Mouse (Mus musculus): Measurements from ENCODE around the gene 4930404N11Rik. TPM values are rescaled to one million over a fixed set of nuclear protein-coding genes. Genes with fewer than 3 reads are reported as not detected.

The 4930404N11Rik gene
- polyA plus RNA-seq, 1 experiment, result 3.2 TPM

- TF ChIP-seq GATA1 (IDR thresholded peaks at IDR 0.05; ENCODE audit: low read length) (no peak), TAL1 (IDR thresholded peaks at IDR 0.05; ENCODE audit: low read length) (no peak)
- Histone ChIP-seq H3K27me3 (ENCODE audit: control insufficient read depth) (peaks cover 18% of the 10 kb centered on the region), H3K4me3 (replicated peaks) (no peak overlapping the region), H3K9me3 (ENCODE audit: control insufficient read depth, low read length) (0 out of 2 replicates have a peak, but pooled peaks cover under 1% of the 10 kb centered on the region), H3K4me1 (ENCODE audit: control insufficient read depth) (peaks cover 22% of the 10 kb centered on the region), H3K36me3 (ENCODE audit: control insufficient read depth) (peaks cover 21% of the 10 kb centered on the region)
Measured at GRCm38 (mm10) chr10:81332277-81332676, 33.3 kb downstream of the 4930404N11Rik start.

DNA sequence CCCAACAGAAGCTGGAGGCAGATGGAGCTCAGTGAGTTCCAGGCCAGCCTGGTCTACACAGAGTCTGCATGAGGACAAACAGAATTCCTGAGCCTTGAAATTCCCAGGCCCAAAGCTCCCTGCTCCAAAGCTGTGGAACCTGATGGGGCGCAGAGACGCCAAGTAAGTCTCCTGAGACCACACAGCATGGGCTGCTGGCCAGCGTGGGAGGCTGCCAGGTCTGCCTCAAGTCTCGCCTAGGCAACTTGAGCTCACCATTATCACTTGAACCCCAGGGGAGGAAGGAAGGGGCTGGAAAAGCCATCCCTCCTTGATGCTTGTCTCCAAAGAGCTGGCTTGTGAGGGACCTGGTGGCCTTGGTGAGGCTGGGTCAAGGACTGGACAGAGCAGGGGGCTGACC, 35.6 kb downstream of the 4930404N11Rik start:
- H3K4me1 ChIP-seq (ENCODE audit: control insufficient read depth), result peaks cover 30% of the 10 kb centered on the region
- H3K4me3 ChIP-seq (replicated peaks), result no peak overlapping the region
- TF ChIP-seq GATA1 (IDR thresholded peaks at IDR 0.05; ENCODE audit: low read length) (no peak), TAL1 (IDR thresholded peaks at IDR 0.05; ENCODE audit: low read length) (no peak)
- peaks cover 44% of the 10 kb centered on the region for H3K36me3 ChIP-seq (ENCODE audit: control insufficient read depth)
- peaks cover 16% of the 10 kb centered on the region for H3K27me3 ChIP-seq (ENCODE audit: control insufficient read depth)
- H3K9me3 ChIP-seq (ENCODE audit: control insufficient read depth, low read length), result no peaks in the 10 kb centered on the region

DNA sequence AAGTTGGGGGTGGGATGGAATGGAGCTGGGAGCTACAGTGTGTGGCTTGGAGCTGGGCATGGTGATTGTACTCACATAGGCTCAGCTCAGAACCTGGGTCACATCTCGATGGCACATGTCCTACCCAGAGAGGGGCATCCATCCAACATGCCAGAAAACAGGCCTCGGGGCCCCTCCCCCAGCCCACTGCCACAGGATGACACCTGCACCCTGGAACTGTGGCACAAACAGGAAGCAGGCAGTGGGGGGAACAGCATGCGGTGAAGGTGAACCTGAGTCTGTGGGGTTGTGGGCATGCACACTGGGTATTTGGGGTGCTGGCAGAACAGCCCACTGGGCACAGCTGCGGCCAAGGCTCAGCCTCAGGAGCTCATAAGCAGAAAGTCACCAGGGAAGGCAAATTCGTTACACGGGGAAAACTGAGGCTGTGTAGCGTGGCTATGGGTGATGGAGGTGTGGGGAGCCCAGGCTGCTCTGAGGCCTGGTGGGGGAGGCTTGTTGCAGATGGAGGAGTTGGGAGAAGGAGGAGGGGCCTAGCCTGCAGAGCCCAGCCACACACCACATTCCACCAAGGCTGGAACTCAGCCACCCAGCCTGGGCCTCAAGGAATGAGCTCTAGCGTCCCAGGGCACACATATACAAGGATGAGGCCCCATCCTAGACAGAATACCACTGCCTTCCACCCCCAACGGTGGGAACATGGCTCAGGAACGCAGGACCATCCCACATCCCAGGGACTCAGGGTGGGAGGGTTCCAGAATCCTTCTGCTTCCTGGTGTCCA, 36.2 kb downstream of the 4930404N11Rik start:
- Histone ChIP-seq H3K4me1 (ENCODE audit: control insufficient read depth) (peaks cover 30% of the 10 kb centered on the region), H3K27me3 (ENCODE audit: control insufficient read depth) (peaks cover 16% of the 10 kb centered on the region), H3K9me3 (ENCODE audit: control insufficient read depth, low read length) (no peaks in the 10 kb centered on the region), H3K4me3 (replicated peaks) (no peak overlapping the region), H3K36me3 (ENCODE audit: control insufficient read depth) (peaks cover 50% of the 10 kb centered on the region)
- TF ChIP-seq TAL1 (IDR thresholded peaks at IDR 0.05; ENCODE audit: low read length) (no peak), GATA1 (IDR thresholded peaks at IDR 0.05; ENCODE audit: low read length) (no peak)

DNA sequence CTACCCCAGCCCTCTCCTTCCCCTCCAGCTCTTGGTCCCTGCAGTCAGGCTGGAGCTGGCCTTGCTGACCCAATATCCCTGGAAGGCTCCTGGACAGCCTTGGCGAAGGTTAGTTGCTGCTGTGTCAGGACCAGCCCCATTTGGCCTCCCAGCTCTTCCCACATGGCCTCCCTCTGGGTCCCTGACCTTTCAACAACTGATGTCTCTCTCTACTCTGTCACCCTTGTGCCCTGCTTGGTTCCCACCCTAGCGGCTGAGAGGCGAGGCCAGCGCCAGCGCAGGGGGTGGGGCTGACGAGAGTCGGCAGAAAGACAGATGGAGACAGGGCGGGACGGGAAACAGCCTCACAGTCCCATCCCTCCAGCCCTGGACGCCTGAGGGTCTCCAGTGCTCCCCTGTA, 37.2 kb downstream of the 4930404N11Rik start, which contains the start of gene Tbxa2r:
Tbxa2r (plus strand) TSS at position 346 of the 400 bp plus-strand sequence.
- Histone ChIP-seq H3K4me1 (ENCODE audit: control insufficient read depth) (peaks cover 36% of the 10 kb centered on the region), H3K36me3 (ENCODE audit: control insufficient read depth) (peaks cover 60% of the 10 kb centered on the region), H3K27me3 (ENCODE audit: control insufficient read depth) (peaks cover 16% of the 10 kb centered on the region), H3K9me3 (ENCODE audit: control insufficient read depth, low read length) (no peaks in the 10 kb centered on the region), H3K4me3 (replicated peaks) (no peak within 1 kb of the TSS)
- TF ChIP-seq GATA1 (IDR thresholded peaks at IDR 0.05; ENCODE audit: low read length), result no peak
- TF ChIP-seq TAL1 (IDR thresholded peaks at IDR 0.05; ENCODE audit: low read length), result no peak

DNA sequence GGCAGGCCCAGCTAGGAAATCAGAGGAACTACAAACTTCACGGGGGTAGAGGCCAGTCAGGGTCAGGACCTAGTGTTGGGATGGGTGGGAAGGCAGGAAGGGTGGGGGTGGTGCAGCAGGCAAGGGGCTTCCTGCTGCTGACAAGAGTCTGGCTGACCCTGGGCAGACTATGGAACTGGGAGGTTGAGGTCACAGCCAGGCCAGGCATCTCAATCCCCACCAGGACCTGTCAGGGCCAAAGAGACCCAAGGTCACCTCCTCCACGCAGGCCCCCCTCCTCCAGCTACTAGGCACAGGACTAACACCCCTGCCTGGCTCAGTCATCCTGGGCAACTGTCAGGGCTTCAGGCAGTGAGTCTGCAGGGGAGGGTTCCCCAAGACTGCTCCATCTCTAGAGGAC, 37.7 kb downstream of the 4930404N11Rik start:
- H3K4me3 ChIP-seq (replicated peaks), result no peak overlapping the region
- no peak for TF ChIP-seq TAL1 (IDR thresholded peaks at IDR 0.05; ENCODE audit: low read length)
- no peak for TF ChIP-seq GATA1 (IDR thresholded peaks at IDR 0.05; ENCODE audit: low read length)
- peaks cover 39% of the 10 kb centered on the region for H3K4me1 ChIP-seq (ENCODE audit: control insufficient read depth)
- H3K9me3 ChIP-seq (ENCODE audit: control insufficient read depth, low read length), result no peaks in the 10 kb centered on the region
- peaks cover 64% of the 10 kb centered on the region for H3K36me3 ChIP-seq (ENCODE audit: control insufficient read depth)
- peaks cover 15% of the 10 kb centered on the region for H3K27me3 ChIP-seq (ENCODE audit: control insufficient read depth)

- Histone ChIP-seq H3K9me3 (ENCODE audit: control insufficient read depth, low read length) (no peaks in the 10 kb centered on the region), H3K36me3 (ENCODE audit: control insufficient read depth) (peaks cover 75% of the 10 kb centered on the region), H3K4me3 (replicated peaks) (no peak overlapping the region), H3K4me1 (ENCODE audit: control insufficient read depth) (peaks cover 50% of the 10 kb centered on the region), H3K27me3 (ENCODE audit: control insufficient read depth) (peaks cover 4% of the 10 kb centered on the region)
- TF ChIP-seq TAL1 (IDR thresholded peaks at IDR 0.05; ENCODE audit: low read length), result no peak
- no peak for TF ChIP-seq GATA1 (IDR thresholded peaks at IDR 0.05; ENCODE audit: low read length)
Measured at GRCm38 (mm10) chr10:81326858-81327257, 38.8 kb downstream of the 4930404N11Rik start.

DNA sequence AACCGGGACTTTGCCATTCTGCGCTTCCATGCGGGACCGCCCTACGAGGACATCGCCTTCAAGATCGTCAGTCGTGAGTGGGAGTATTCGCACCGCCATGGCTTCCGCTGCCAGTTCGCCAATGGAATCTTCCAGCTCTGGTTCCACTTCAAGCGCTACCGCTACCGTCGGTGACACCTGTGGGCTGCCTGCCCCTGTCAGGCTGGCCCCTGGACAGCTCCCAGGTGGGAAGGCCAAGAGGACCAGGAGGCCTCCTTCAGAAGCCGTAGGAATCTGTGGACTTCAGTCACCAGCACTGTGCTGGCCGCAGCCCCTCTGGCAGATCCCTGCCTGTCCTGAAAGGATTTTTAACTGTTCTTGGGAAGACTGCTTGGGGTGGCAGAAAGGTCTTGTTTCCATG, 39.8 kb downstream of the 4930404N11Rik start:
- no peak for TF ChIP-seq TAL1 (IDR thresholded peaks at IDR 0.05; ENCODE audit: low read length)
- no peak for TF ChIP-seq GATA1 (IDR thresholded peaks at IDR 0.05; ENCODE audit: low read length)
- peaks cover 77% of the 10 kb centered on the region for H3K36me3 ChIP-seq (ENCODE audit: control insufficient read depth)
- H3K9me3 ChIP-seq (ENCODE audit: control insufficient read depth, low read length), result no peaks in the 10 kb centered on the region
- no peak overlapping the region for H3K4me3 ChIP-seq (replicated peaks)
- H3K4me1 ChIP-seq (ENCODE audit: control insufficient read depth), result peaks cover 55% of the 10 kb centered on the region
- no peaks in the 10 kb centered on the region; the same call in 1 of the 2 replicates for H3K27me3 ChIP-seq (ENCODE audit: control insufficient read depth)

GRCm38 (mm10) chr10:81325176-81325575, 40.4 kb downstream of the 4930404N11Rik start:
- TF ChIP-seq GATA1 (IDR thresholded peaks at IDR 0.05; ENCODE audit: low read length) (no peak), TAL1 (IDR thresholded peaks at IDR 0.05; ENCODE audit: low read length) (no peak)
- no peaks in the 10 kb centered on the region for H3K9me3 ChIP-seq (ENCODE audit: control insufficient read depth, low read length)
- peaks cover 77% of the 10 kb centered on the region for H3K36me3 ChIP-seq (ENCODE audit: control insufficient read depth)
- peaks cover 57% of the 10 kb centered on the region for H3K4me1 ChIP-seq (ENCODE audit: control insufficient read depth)
- no peak overlapping the region for H3K4me3 ChIP-seq (replicated peaks)
- H3K27me3 ChIP-seq (ENCODE audit: control insufficient read depth), result no peaks in the 10 kb centered on the region; the same call in 1 of the 2 replicates

GRCm38 (mm10) chr10:81323791-81324530, 41.7 kb downstream of the 4930404N11Rik start:
- Histone ChIP-seq H3K27me3 (ENCODE audit: control insufficient read depth) (no peaks in the 10 kb centered on the region), H3K36me3 (ENCODE audit: control insufficient read depth) (peaks cover 72% of the 10 kb centered on the region), H3K4me1 (ENCODE audit: control insufficient read depth) (peaks cover 62% of the 10 kb centered on the region), H3K4me3 (replicated peaks) (no peak overlapping the region), H3K9me3 (ENCODE audit: control insufficient read depth, low read length) (no peaks in the 10 kb centered on the region)
- TF ChIP-seq TAL1 (IDR thresholded peaks at IDR 0.05; ENCODE audit: low read length) (no peak), GATA1 (IDR thresholded peaks at IDR 0.05; ENCODE audit: low read length) (no peak)
